Mouse (Mus musculus) intestine, postnatal 0 days (tissue): ENCODE results near the gene Olfr285. TPM values are rescaled to one million over a fixed set of nuclear protein-coding genes. Genes with fewer than 3 reads are reported as not detected.

ENCODE experiments used
- ATAC-seq: fragments of 200-750 bp; cut with Nextera tagmentation; 2 replicates; pipeline ENCODE4 v1.8.0; 2017; ENCODE audit warnings: mild to moderate bottlenecking, moderate TSS enrichment, moderate library complexity
- H3K27ac ChIP-seq: fragments of 300-500 bp; sonication (generic); 2 replicates; pipeline ENCODE4 v1.5.1; 2014; ENCODE audit warnings: mild to moderate bottlenecking, low read depth, low read length, moderate library complexity
- H3K27me3 ChIP-seq: fragments of 300-500 bp; sonication (generic); replicated peaks from 2 replicates; pipeline ENCODE4 v1.6.1; 2014; ENCODE audit warnings: low read length, mixed read lengths; ENCODE audit not compliant: control insufficient read depth, insufficient read depth
- H3K36me3 ChIP-seq: fragments of 300-500 bp; sonication (generic); 2 replicates; pipeline ENCODE4 v1.6.1; 2014; ENCODE audit warnings: mild to moderate bottlenecking, moderate library complexity; ENCODE audit not compliant: control insufficient read depth, insufficient read depth
- H3K4me1 ChIP-seq: fragments of 300-500 bp; sonication (generic); replicated peaks from 2 replicates; pipeline ENCODE4 v1.6.1; 2014; ENCODE audit warnings: antibody characterized with exemption, low read length, mixed read lengths; ENCODE audit not compliant: control insufficient read depth, insufficient read depth
- H3K4me2 ChIP-seq: fragments of 300-500 bp; sonication (generic); replicated peaks from 2 replicates; pipeline ENCODE4 v1.6.1; 2014; ENCODE audit warnings: low read depth, mild to moderate bottlenecking, moderate library complexity
- H3K4me3 ChIP-seq: fragments of 300-500 bp; sonication (generic); 2 replicates; pipeline ENCODE4 v1.5.1; 2014; ENCODE audit warnings: low read depth, low read length
- H3K9ac ChIP-seq: fragments of 300-500 bp; sonication (generic); 2 replicates; pipeline ENCODE4 v1.6.1; 2014; ENCODE audit warnings: mild to moderate bottlenecking, low read depth, low read length
- H3K9me3 ChIP-seq: fragments of 300-500 bp; sonication (generic); 2 replicates; pipeline ENCODE4 v1.6.1; 2016; ENCODE audit warnings: mixed run types; ENCODE audit not compliant: control insufficient read depth
- CTCF ChIP-seq: sonication (generic); IDR thresholded peaks from 2 replicates; pipeline ENCODE4 v1.5.1; 2016; ENCODE audit warnings: low read depth, mild to moderate bottlenecking, control low read depth, antibody characterized with exemption, moderate library complexity
- WGBS: fragments of 180-500 bp; shearing (Covaris S2); extraction: QIAGEN DNeasy Blood & Tissue Kit; methylation state at CpG from one replicate; pipeline ENCODE4 v1.1.7; 2014; 5-methylcytosine and 5-hydroxymethylcytosine counted together
- polyA plus RNA-seq: library from polyadenylated mRNA; unstranded; fragments of >200 nt; fragmentation: Nextera tagmentation; extraction: Ambion mirVana; gene quantifications from 2 replicates; pipeline ENCODE4 v1.2.1, GENCODE M21; 2015

Olfr285 gene
- polyA plus RNA-seq, 1 experiment from 2014 or later = not detected

GRCm38 (mm10) chr15:98286418-98286817 lies 30.7 kb downstream of the Olfr285 start:
- Histone ChIP-seq H3K27ac (no peak overlapping the region), H3K4me3 (no peak overlapping the region), H3K4me1 (no peaks in the 10 kb centered on the region), H3K9ac (no peak overlapping the region), H3K9me3 (no peaks in the 10 kb centered on the region), H3K4me2 (no peak overlapping the region), H3K27me3 (no peaks in the 10 kb centered on the region), H3K36me3 (no peaks in the 10 kb centered on the region)
- WGBS = 60% methylated on average over 7 of the region's 7 CpGs
- no peak for ATAC-seq
- no peak for TF ChIP-seq CTCF

Other genes starting within 250 kb of the Olfr285 start
- 15.6 and 17.3 TPM in 2 replicates for gene Pfkm, start 224.8 kb downstream of the Olfr285 start, polyA plus RNA-seq
- 7.3 and 8.6 TPM in 2 replicates for gene Senp1, start 223.6 kb downstream of the Olfr285 start, polyA plus RNA-seq
- 41.9 and 46.6 TPM in 2 replicates for gene Asb8, start 151.7 kb downstream of the Olfr285 start, polyA plus RNA-seq
- gene Ccdc184, start 150.2 kb downstream of the Olfr285 start, polyA plus RNA-seq = 0.87 and 1.2 TPM in 2 replicates
- not detected in 2 replicates for gene Olfr288, start 121.8 kb downstream of the Olfr285 start, polyA plus RNA-seq
- not detected in 2 replicates for gene Gm44579, start 96.4 kb downstream of the Olfr285 start, polyA plus RNA-seq
- not detected in 2 replicates for gene Olfr287, start 96.3 kb downstream of the Olfr285 start, polyA plus RNA-seq
- gene Olfr286, start 82.9 kb downstream of the Olfr285 start, polyA plus RNA-seq = not detected in 2 replicates
- gene H1fnt, start 60.1 kb downstream of the Olfr285 start, polyA plus RNA-seq = not detected in 2 replicates
- gene Zfp641, start 21.2 kb downstream of the Olfr285 start, polyA plus RNA-seq = 0.21 and 0.31 TPM in 2 replicates
- gene Olfr284, start 23.6 kb upstream of the Olfr285 start, polyA plus RNA-seq = not detected in 2 replicates
- gene Olfr283, start 63.6 kb upstream of the Olfr285 start, polyA plus RNA-seq = not detected in 2 replicates
- not detected in 2 replicates for gene Olfr282, start 113.9 kb upstream of the Olfr285 start, polyA plus RNA-seq
- not detected in 2 replicates for gene Olfr281, start 135.2 kb upstream of the Olfr285 start, polyA plus RNA-seq
- gene OR5BS1P, start 152.5 kb upstream of the Olfr285 start, polyA plus RNA-seq = not detected in 2 replicates
- 0.34 and 0.56 TPM in 2 replicates for gene Lalba, start 165.4 kb upstream of the Olfr285 start, polyA plus RNA-seq
- not detected in 2 replicates for gene Olfr279, start 175.0 kb upstream of the Olfr285 start, polyA plus RNA-seq
- 42.1 and 42.3 TPM in 2 replicates for gene Kansl2, start 216.9 kb upstream of the Olfr285 start, polyA plus RNA-seq